Mouse (Mus musculus): ENCODE data around the gene Spaca5.
A peak's percentile ranks its signal among the peaks of the same experiment; 100 is the strongest.

The Spaca5 gene

GRCm38 (mm10) chrX:21068106-21068505 is at the start of gene Spaca5:
TSS of gene Spaca5 (plus strand) at chrX:21068406.
- DNase-seq: no peak

- DNase-seq: no peak
Observed at GRCm38 (mm10) chrX:21061460-21061859, 6.7 kb upstream of the Spaca5 start.

- peak; percentile 77 to 80 for DNase-seq
Observed at GRCm38 (mm10) chrX:21061866-21062543, 6.2 kb upstream of the Spaca5 start, which contains the start of gene Zfp182. TSS of gene Zfp182 (minus strand) at chrX:21062316.

GRCm38 (mm10) chrX:21062544-21062890 is 5.7 kb upstream of the Spaca5 start:
- DNase-seq: no peak

GRCm38 (mm10) chrX:21088645-21088982 is 20.4 kb downstream of the Spaca5 start:
- DNase-seq: no peak

- peak; percentile 71 to 73 for DNase-seq
Observed at GRCm38 (mm10) chrX:21088983-21089866, 21.0 kb downstream of the Spaca5 start, which contains the start of gene Zfp300. TSS of gene Zfp300 (minus strand) at chrX:21089527.

GRCm38 (mm10) chrX:21089867-21090239 is 21.6 kb downstream of the Spaca5 start:
- DNase-seq: no peak

- no peak for DNase-seq
Observed at GRCm38 (mm10) chrX:21115520-21115919, 47.3 kb downstream of the Spaca5 start, which contains the start of gene Ssxa1. TSS of gene Ssxa1 (plus strand) at chrX:21115820.

All from cerebellum, adult 18-20 months (tissue).